Mouse (Mus musculus): Measurements from ENCODE around the gene Chad. TPM values are rescaled to one million over a fixed set of nuclear protein-coding genes. Genes with fewer than 3 reads are reported as not detected.

Chad gene
- polyA plus RNA-seq, 1 experiment from 2014 or later: 0.20 TPM

GRCm38 (mm10) chr11:94550442-94550744 is 14.5 kb upstream of the Chad start:
- no peak for DNase-seq (ENCODE audit: low spot score, missing footprints)
- Histone ChIP-seq H3K36me3 (ENCODE audit: control insufficient read depth, insufficient read depth, low read length) (no peaks in the 10 kb centered on the region), H3K9me3 (ENCODE audit: control insufficient read depth, low read length) (no peaks in the 10 kb centered on the region), H3K27ac (ENCODE audit: low read depth, low read length) (no peak overlapping the region), H3K4me2 (no peak overlapping the region), H3K9ac (ENCODE audit: low read length) (no peak overlapping the region), H3K4me3 (ENCODE audit: low read depth, low read length) (no peak overlapping the region), H3K4me1 (ENCODE audit: control insufficient read depth, insufficient read depth, low read length) (peaks cover 7% of the 10 kb centered on the region), H3K27me3 (ENCODE audit: control insufficient read depth, insufficient read depth, low read length) (no peaks in the 10 kb centered on the region)
- no peak for ATAC-seq (ENCODE audit: low FRiP score)
- WGBS: 93% methylated on average over 5 of the region's 5 CpGs

- no peaks in the 10 kb centered on the region for H3K9me3 ChIP-seq (ENCODE audit: control insufficient read depth, low read length)
Measured at GRCm38 (mm10) chr11:94558226-94558625, 6.6 kb upstream of the Chad start.

GRCm38 (mm10) chr11:94563383-94563782 is 1.5 kb upstream of the Chad start:
- peaks cover 4% of the 10 kb centered on the region; the same call in 1 of the 2 replicates for H3K4me1 ChIP-seq (ENCODE audit: control insufficient read depth, insufficient read depth, low read length)
- peaks cover 21% of the 10 kb centered on the region for H3K27me3 ChIP-seq (ENCODE audit: control insufficient read depth, insufficient read depth, low read length)
- H3K9me3 ChIP-seq (ENCODE audit: control insufficient read depth, low read length): no peaks in the 10 kb centered on the region
- DNase-seq (ENCODE audit: low spot score, missing footprints) (no peak), ATAC-seq (ENCODE audit: low FRiP score) (no peak)
- H3K27ac ChIP-seq (ENCODE audit: low read depth, low read length): no peak overlapping the region
- H3K4me3 ChIP-seq (ENCODE audit: low read depth, low read length): no peak overlapping the region
- 90% methylated on average over 5 of the region's 5 CpGs for WGBS
- no peaks in the 10 kb centered on the region for H3K36me3 ChIP-seq (ENCODE audit: control insufficient read depth, insufficient read depth, low read length)
- no peak overlapping the region for H3K9ac ChIP-seq (ENCODE audit: low read length)
- H3K4me2 ChIP-seq: no peak overlapping the region

More at GRCm38 (mm10) chr11:94558226-94558625, 6.6 kb upstream of the Chad start:
- H3K36me3 ChIP-seq (ENCODE audit: control insufficient read depth, insufficient read depth, low read length): no peaks in the 10 kb centered on the region
- no peaks in the 10 kb centered on the region for H3K27me3 ChIP-seq (ENCODE audit: control insufficient read depth, insufficient read depth, low read length)
- ATAC-seq (ENCODE audit: low FRiP score) (no peak), DNase-seq (ENCODE audit: low spot score, missing footprints) (no peak)
- no peak overlapping the region for H3K9ac ChIP-seq (ENCODE audit: low read length)
- 75% methylated on average over 3 of the region's 3 CpGs for WGBS
- H3K27ac ChIP-seq (ENCODE audit: low read depth, low read length): no peak overlapping the region
- no peak overlapping the region for H3K4me2 ChIP-seq
- H3K4me3 ChIP-seq (ENCODE audit: low read depth, low read length): no peak overlapping the region
- H3K4me1 ChIP-seq (ENCODE audit: control insufficient read depth, insufficient read depth, low read length): no peaks in the 10 kb centered on the region

GRCm38 (mm10) chr11:94563821-94564220 is 1.0 kb upstream of the Chad start:
- Histone ChIP-seq H3K36me3 (ENCODE audit: control insufficient read depth, insufficient read depth, low read length) (no peaks in the 10 kb centered on the region), H3K9me3 (ENCODE audit: control insufficient read depth, low read length) (no peaks in the 10 kb centered on the region), H3K27me3 (ENCODE audit: control insufficient read depth, insufficient read depth, low read length) (peaks cover 21% of the 10 kb centered on the region), H3K4me2 (no peak overlapping the region), H3K9ac (ENCODE audit: low read length) (no peak overlapping the region), H3K4me3 (ENCODE audit: low read depth, low read length) (no peak overlapping the region), H3K27ac (ENCODE audit: low read depth, low read length) (no peak overlapping the region), H3K4me1 (ENCODE audit: control insufficient read depth, insufficient read depth, low read length) (peaks cover 4% of the 10 kb centered on the region; the same call in 1 of the 2 replicates)
- DNase-seq (ENCODE audit: low spot score, missing footprints): no peak
- WGBS: 52% methylated on average over 5 of the region's 5 CpGs
- peak; percentile 14; the same call in 1 of the 2 replicates for ATAC-seq (ENCODE audit: low FRiP score)

GRCm38 (mm10) chr11:94565151-94565479 is 268 bp downstream of the Chad start:
- ATAC-seq (ENCODE audit: low FRiP score) (no peak), DNase-seq (ENCODE audit: low spot score, missing footprints) (no peak)
- Histone ChIP-seq H3K27me3 (ENCODE audit: control insufficient read depth, insufficient read depth, low read length) (peaks cover 21% of the 10 kb centered on the region), H3K27ac (ENCODE audit: low read depth, low read length) (no peak overlapping the region), H3K36me3 (ENCODE audit: control insufficient read depth, insufficient read depth, low read length) (no peaks in the 10 kb centered on the region), H3K9me3 (ENCODE audit: control insufficient read depth, low read length) (no peaks in the 10 kb centered on the region), H3K4me1 (ENCODE audit: control insufficient read depth, insufficient read depth, low read length) (peaks cover 4% of the 10 kb centered on the region; the same call in 1 of the 2 replicates), H3K4me2 (peak overlapping the region; percentile 42), H3K4me3 (ENCODE audit: low read depth, low read length) (peak overlapping the region; percentile 9; the same call in 1 of the 2 replicates), H3K9ac (ENCODE audit: low read length) (peak overlapping the region; percentile 46; the same call in 1 of the 2 replicates)
- WGBS: 15% methylated on average over 16 of the region's 16 CpGs

GRCm38 (mm10) chr11:94566534-94566933 is 1.7 kb downstream of the Chad start:
- no peak overlapping the region for H3K4me3 ChIP-seq (ENCODE audit: low read depth, low read length)
- H3K4me1 ChIP-seq (ENCODE audit: control insufficient read depth, insufficient read depth, low read length): peaks cover 4% of the 10 kb centered on the region; the same call in 1 of the 2 replicates
- H3K4me2 ChIP-seq: no peak overlapping the region
- no peaks in the 10 kb centered on the region for H3K9me3 ChIP-seq (ENCODE audit: control insufficient read depth, low read length)
- no peaks in the 10 kb centered on the region for H3K36me3 ChIP-seq (ENCODE audit: control insufficient read depth, insufficient read depth, low read length)
- peaks cover 21% of the 10 kb centered on the region for H3K27me3 ChIP-seq (ENCODE audit: control insufficient read depth, insufficient read depth, low read length)
- no peak for DNase-seq (ENCODE audit: low spot score, missing footprints)
- H3K27ac ChIP-seq (ENCODE audit: low read depth, low read length): no peak overlapping the region
- WGBS: 78% methylated on average over 6 of the region's 6 CpGs
- ATAC-seq (ENCODE audit: low FRiP score): no peak
- H3K9ac ChIP-seq (ENCODE audit: low read length): no peak overlapping the region

GRCm38 (mm10) chr11:94567326-94567725 is 2.5 kb downstream of the Chad start:
- no peak overlapping the region for H3K4me3 ChIP-seq (ENCODE audit: low read depth, low read length)
- H3K36me3 ChIP-seq (ENCODE audit: control insufficient read depth, insufficient read depth, low read length): no peaks in the 10 kb centered on the region
- ATAC-seq (ENCODE audit: low FRiP score) (no peak), DNase-seq (ENCODE audit: low spot score, missing footprints) (no peak)
- H3K4me1 ChIP-seq (ENCODE audit: control insufficient read depth, insufficient read depth, low read length): peaks cover 4% of the 10 kb centered on the region; the same call in 1 of the 2 replicates
- no peak overlapping the region for H3K27ac ChIP-seq (ENCODE audit: low read depth, low read length)
- H3K27me3 ChIP-seq (ENCODE audit: control insufficient read depth, insufficient read depth, low read length): peaks cover 21% of the 10 kb centered on the region
- H3K4me2 ChIP-seq: no peak overlapping the region
- H3K9me3 ChIP-seq (ENCODE audit: control insufficient read depth, low read length): no peaks in the 10 kb centered on the region
- WGBS: 94% methylated on average over 7 of the region's 7 CpGs
- no peak overlapping the region for H3K9ac ChIP-seq (ENCODE audit: low read length)

- H3K27me3 ChIP-seq (ENCODE audit: control insufficient read depth, insufficient read depth, low read length): peaks cover 6% of the 10 kb centered on the region
- H3K9ac ChIP-seq (ENCODE audit: low read length): no peak overlapping the region
- H3K9me3 ChIP-seq (ENCODE audit: control insufficient read depth, low read length): no peaks in the 10 kb centered on the region
- H3K4me1 ChIP-seq (ENCODE audit: control insufficient read depth, insufficient read depth, low read length): no peaks in the 10 kb centered on the region
- ATAC-seq (ENCODE audit: low FRiP score) (no peak), DNase-seq (ENCODE audit: low spot score, missing footprints) (no peak)
- 71% methylated on average over 9 of the region's 9 CpGs for WGBS
- H3K4me2 ChIP-seq: no peak overlapping the region
- H3K4me3 ChIP-seq (ENCODE audit: low read depth, low read length): no peak overlapping the region
- no peaks in the 10 kb centered on the region for H3K36me3 ChIP-seq (ENCODE audit: control insufficient read depth, insufficient read depth, low read length)
- no peak overlapping the region for H3K27ac ChIP-seq (ENCODE audit: low read depth, low read length)
Measured at GRCm38 (mm10) chr11:94570612-94571011, 5.8 kb downstream of the Chad start.

GRCm38 (mm10) chr11:94571850-94572249 is 7.0 kb downstream of the Chad start:
- no peak overlapping the region for H3K9ac ChIP-seq (ENCODE audit: low read length)

GRCm38 (mm10) chr11:94574560-94574959 is 9.7 kb downstream of the Chad start:
- H3K27me3 ChIP-seq (ENCODE audit: control insufficient read depth, insufficient read depth, low read length): no peaks in the 10 kb centered on the region
- H3K4me3 ChIP-seq (ENCODE audit: low read depth, low read length): no peak overlapping the region
- WGBS: 24% methylated on average over 7 of the region's 7 CpGs
- DNase-seq (ENCODE audit: low spot score, missing footprints) (no peak), ATAC-seq (ENCODE audit: low FRiP score) (no peak)
- H3K4me1 ChIP-seq (ENCODE audit: control insufficient read depth, insufficient read depth, low read length): no peaks in the 10 kb centered on the region
- no peak overlapping the region for H3K9ac ChIP-seq (ENCODE audit: low read length)
- H3K9me3 ChIP-seq (ENCODE audit: control insufficient read depth, low read length): no peaks in the 10 kb centered on the region
- no peak overlapping the region for H3K27ac ChIP-seq (ENCODE audit: low read depth, low read length)
- H3K4me2 ChIP-seq: no peak overlapping the region
- H3K36me3 ChIP-seq (ENCODE audit: control insufficient read depth, insufficient read depth, low read length): no peaks in the 10 kb centered on the region

More at GRCm38 (mm10) chr11:94571850-94572249, 7.0 kb downstream of the Chad start:
- Histone ChIP-seq H3K27me3 (ENCODE audit: control insufficient read depth, insufficient read depth, low read length) (no peaks in the 10 kb centered on the region), H3K4me3 (ENCODE audit: low read depth, low read length) (no peak overlapping the region), H3K4me1 (ENCODE audit: control insufficient read depth, insufficient read depth, low read length) (no peaks in the 10 kb centered on the region), H3K36me3 (ENCODE audit: control insufficient read depth, insufficient read depth, low read length) (no peaks in the 10 kb centered on the region), H3K4me2 (no peak overlapping the region), H3K27ac (ENCODE audit: low read depth, low read length) (no peak overlapping the region), H3K9me3 (ENCODE audit: control insufficient read depth, low read length) (no peaks in the 10 kb centered on the region)
- ATAC-seq (ENCODE audit: low FRiP score) (no peak), DNase-seq (ENCODE audit: low spot score, missing footprints) (no peak)
- WGBS: 93% methylated on average over 1 of the region's 1 CpGs

All from midbrain, embryonic 11.5 days (tissue).